Mouse (Mus musculus) lung, postnatal 0 days (tissue): ENCODE results near the gene Tbx19. TPM values are rescaled to one million over a fixed set of nuclear protein-coding genes. Genes with fewer than 3 reads are reported as not detected.

Source experiments
- ATAC-seq: fragments of 200-750 bp; cut with Nextera tagmentation; 2 replicates; pipeline ENCODE4 v1.8.0; 2017; ENCODE audit warnings: moderate library complexity
- DNase-seq: peaks from one replicate; pipeline ENCODE4 v3.0.0-alpha.2; 2016; ENCODE audit warnings: low spot score
- H3K27ac ChIP-seq: fragments of 300-500 bp; sonication (generic); 2 replicates; pipeline ENCODE4 v1.5.1; 2014; ENCODE audit warnings: antibody characterized with exemption, mild to moderate bottlenecking, low read length, mixed read lengths
- H3K27me3 ChIP-seq: fragments of 300-500 bp; sonication (generic); replicated peaks from 2 replicates; pipeline ENCODE4 v1.6.1; 2014; ENCODE audit warnings: low read length, mixed read lengths; ENCODE audit not compliant: insufficient read depth
- H3K36me3 ChIP-seq: fragments of 300-500 bp; sonication (generic); 2 replicates; pipeline ENCODE4 v1.6.1; 2014; ENCODE audit warnings: low read length, mixed read lengths; ENCODE audit not compliant: insufficient read depth
- H3K4me1 ChIP-seq: fragments of 300-500 bp; sonication (generic); 2 replicates; pipeline ENCODE4 v1.6.1; 2014; ENCODE audit warnings: antibody characterized with exemption, low read depth, low read length, mixed read lengths; ENCODE audit not compliant: insufficient read depth
- H3K4me2 ChIP-seq: fragments of 300-500 bp; sonication (generic); replicated peaks from 2 replicates; pipeline ENCODE4 v1.6.1; 2014; ENCODE audit warnings: low read depth, mild to moderate bottlenecking, low read length, moderate library complexity, mixed read lengths
- H3K4me3 ChIP-seq: fragments of 300-500 bp; sonication (generic); 2 replicates; pipeline ENCODE4 v1.5.1; 2014; ENCODE audit warnings: low read depth, low read length
- H3K9ac ChIP-seq: fragments of 300-500 bp; sonication (generic); replicated peaks from 2 replicates; pipeline ENCODE4 v1.6.1; 2014; ENCODE audit warnings: low read depth, mild to moderate bottlenecking
- H3K9me3 ChIP-seq: fragments of 300-500 bp; sonication (generic); 2 replicates; pipeline ENCODE4 v1.6.1; 2016; ENCODE audit warnings: low read length, mixed read lengths
- CTCF ChIP-seq: IDR thresholded peaks from 2 replicates; pipeline ENCODE4 v1.5.1; 2016; ENCODE audit warnings: antibody characterized with exemption, mild to moderate bottlenecking
- EP300 ChIP-seq: IDR thresholded peaks from 2 replicates; pipeline ENCODE4 v1.6.1; 2016; ENCODE audit warnings: antibody characterized with exemption, mild to moderate bottlenecking, control low read depth
- WGBS: fragments of 180-500 bp; shearing (Covaris S2); extraction: QIAGEN DNeasy Blood & Tissue Kit; methylation state at CpG from one replicate; pipeline ENCODE4 v1.1.7; 2014; 5-methylcytosine and 5-hydroxymethylcytosine counted together
- polyA plus RNA-seq: library from polyadenylated mRNA; unstranded; fragments of >200 nt; fragmentation: Nextera tagmentation; extraction: Ambion mirVana; gene quantifications from 2 replicates; pipeline ENCODE4 v1.2.1, GENCODE M21; 2015

Tbx19 gene
- polyA plus RNA-seq, 1 experiment from 2014 or later: not detected

DNA sequence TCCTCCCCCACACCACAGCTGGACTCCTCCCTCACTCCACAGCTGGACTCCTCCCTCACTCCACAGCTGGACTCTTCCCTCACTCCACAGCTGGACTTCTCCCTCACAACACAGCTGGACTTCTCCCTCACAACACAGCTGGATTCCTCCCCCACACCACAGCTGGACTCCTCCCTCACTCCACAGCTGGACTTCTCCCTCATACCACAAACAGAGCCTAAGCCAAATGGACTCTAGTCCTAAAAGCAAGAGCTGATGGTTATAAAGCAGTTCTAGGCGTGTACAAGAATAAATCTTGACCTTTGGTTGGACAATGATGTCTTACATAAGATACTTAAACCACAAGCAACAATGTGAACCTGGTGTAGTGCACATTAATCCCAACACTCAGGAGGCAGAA is 38.4 kb upstream of the Tbx19 start:
- DNase-seq: peak; percentile 58
- no peak overlapping the region for H3K9ac ChIP-seq
- TF ChIP-seq CTCF (no peak), EP300 (no peak)
- no peaks in the 10 kb centered on the region for H3K36me3 ChIP-seq
- 0 out of 2 replicates have a peak, but pooled peaks cover 5% of the 10 kb centered on the region for H3K4me1 ChIP-seq
- no peaks in the 10 kb centered on the region for H3K27me3 ChIP-seq
- no peak overlapping the region for H3K4me3 ChIP-seq
- WGBS: 44% methylated on average over 1 of the region's 1 CpGs
- no peak for ATAC-seq
- H3K27ac ChIP-seq: peak overlapping the region; percentile 47; the same call in 1 of the 2 replicates
- H3K4me2 ChIP-seq: no peak overlapping the region
- no peaks in the 10 kb centered on the region for H3K9me3 ChIP-seq

DNA sequence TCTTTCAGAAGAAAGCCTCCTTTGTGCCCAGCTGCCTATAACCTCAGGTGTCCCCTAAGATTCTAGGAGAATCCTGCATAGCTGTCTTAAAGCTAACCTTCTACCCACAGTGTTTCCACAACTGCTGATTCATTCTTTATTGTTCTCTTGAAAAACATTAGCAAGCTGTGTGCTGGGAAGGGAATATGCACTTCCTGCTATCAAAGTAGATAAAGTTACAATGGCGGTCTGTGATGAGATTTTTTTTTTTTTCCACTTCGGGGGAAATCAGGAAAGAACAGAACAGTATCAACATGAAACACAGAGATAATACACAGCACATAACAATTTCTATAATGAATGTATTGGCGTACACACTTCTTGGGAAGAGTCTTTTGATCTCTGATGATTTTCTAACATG is 37.3 kb upstream of the Tbx19 start:
- H3K36me3 ChIP-seq: no peaks in the 10 kb centered on the region
- H3K4me1 ChIP-seq: 0 out of 2 replicates have a peak, but pooled peaks cover 5% of the 10 kb centered on the region
- H3K9ac ChIP-seq: no peak overlapping the region
- no peaks in the 10 kb centered on the region for H3K9me3 ChIP-seq
- no peak overlapping the region for H3K4me3 ChIP-seq
- no peak for TF ChIP-seq EP300
- no peak for TF ChIP-seq CTCF
- DNase-seq: no peak
- 30% methylated on average over 3 of the region's 3 CpGs for WGBS
- ATAC-seq: no peak
- no peak overlapping the region for H3K4me2 ChIP-seq
- no peak overlapping the region for H3K27ac ChIP-seq
- no peaks in the 10 kb centered on the region for H3K27me3 ChIP-seq

DNA sequence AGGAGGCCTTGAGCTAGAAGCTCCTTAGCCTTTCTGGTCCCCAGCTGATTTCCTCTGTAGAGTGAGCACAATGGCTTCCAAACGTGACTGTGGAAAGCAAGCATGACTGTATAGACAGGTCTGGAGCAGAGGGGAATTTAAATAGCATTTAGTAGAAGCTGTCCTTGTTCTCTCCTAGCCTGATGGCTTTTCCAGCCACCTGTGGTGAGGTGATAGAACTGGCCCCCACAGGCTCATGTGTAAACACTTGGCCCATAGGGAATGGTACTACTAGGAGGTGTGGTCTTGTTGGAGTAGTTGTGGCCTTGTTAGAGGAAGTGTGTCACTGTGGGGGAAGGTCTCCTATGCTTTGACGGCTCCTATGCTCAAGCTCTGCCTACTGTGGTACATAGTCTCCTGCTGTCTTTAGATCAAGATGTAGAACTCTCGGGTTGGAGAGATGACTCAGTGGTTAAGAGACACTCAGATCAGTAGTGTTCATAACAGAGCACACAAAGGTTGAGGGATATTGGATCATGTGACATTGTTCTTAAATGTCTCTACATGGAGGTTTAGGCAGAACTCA is 34.9 kb upstream of the Tbx19 start:
- Histone ChIP-seq H3K27ac (no peak overlapping the region), H3K4me1 (0 out of 2 replicates have a peak, but pooled peaks cover 5% of the 10 kb centered on the region), H3K4me2 (no peak overlapping the region), H3K9ac (no peak overlapping the region), H3K27me3 (no peaks in the 10 kb centered on the region), H3K9me3 (no peaks in the 10 kb centered on the region), H3K36me3 (peaks cover 3% of the 10 kb centered on the region; the same call in 1 of the 2 replicates), H3K4me3 (no peak overlapping the region)
- no peak for ATAC-seq
- DNase-seq: no peak
- TF ChIP-seq CTCF (no peak), EP300 (no peak)
- 43% methylated on average over 3 of the region's 3 CpGs for WGBS

DNA sequence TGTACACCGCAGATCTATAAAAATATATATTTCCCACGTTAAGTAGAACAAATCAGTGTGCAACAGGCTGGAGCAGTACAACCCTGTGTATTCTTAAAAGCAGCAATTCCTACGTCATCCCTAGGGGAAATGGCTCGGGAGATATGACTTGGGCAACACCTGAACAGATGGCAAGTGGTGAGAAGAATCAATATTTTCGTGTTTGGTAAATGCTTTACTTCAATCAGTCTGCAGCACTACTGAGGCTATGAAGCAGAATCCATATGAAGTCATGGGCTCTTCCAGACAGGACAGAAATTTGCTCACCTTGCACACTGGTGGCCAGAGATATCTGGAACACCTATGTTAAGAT is 34.1 kb upstream of the Tbx19 start:
- no peak for TF ChIP-seq EP300
- TF ChIP-seq CTCF: no peak
- Histone ChIP-seq H3K9me3 (no peaks in the 10 kb centered on the region), H3K4me2 (peak overlapping the region; percentile 70), H3K36me3 (peaks cover 4% of the 10 kb centered on the region; the same call in 1 of the 2 replicates), H3K4me1 (peaks cover 6% of the 10 kb centered on the region; the same call in 1 of the 2 replicates), H3K27me3 (no peaks in the 10 kb centered on the region), H3K9ac (peak overlapping the region; percentile 62; the same call in 1 of the 2 replicates), H3K4me3 (peak overlapping the region; percentile 68), H3K27ac (peak overlapping the region; percentile 85)
- ATAC-seq (no peak), DNase-seq (no peak)
- WGBS: 6% methylated on average over 5 of the region's 5 CpGs

DNA sequence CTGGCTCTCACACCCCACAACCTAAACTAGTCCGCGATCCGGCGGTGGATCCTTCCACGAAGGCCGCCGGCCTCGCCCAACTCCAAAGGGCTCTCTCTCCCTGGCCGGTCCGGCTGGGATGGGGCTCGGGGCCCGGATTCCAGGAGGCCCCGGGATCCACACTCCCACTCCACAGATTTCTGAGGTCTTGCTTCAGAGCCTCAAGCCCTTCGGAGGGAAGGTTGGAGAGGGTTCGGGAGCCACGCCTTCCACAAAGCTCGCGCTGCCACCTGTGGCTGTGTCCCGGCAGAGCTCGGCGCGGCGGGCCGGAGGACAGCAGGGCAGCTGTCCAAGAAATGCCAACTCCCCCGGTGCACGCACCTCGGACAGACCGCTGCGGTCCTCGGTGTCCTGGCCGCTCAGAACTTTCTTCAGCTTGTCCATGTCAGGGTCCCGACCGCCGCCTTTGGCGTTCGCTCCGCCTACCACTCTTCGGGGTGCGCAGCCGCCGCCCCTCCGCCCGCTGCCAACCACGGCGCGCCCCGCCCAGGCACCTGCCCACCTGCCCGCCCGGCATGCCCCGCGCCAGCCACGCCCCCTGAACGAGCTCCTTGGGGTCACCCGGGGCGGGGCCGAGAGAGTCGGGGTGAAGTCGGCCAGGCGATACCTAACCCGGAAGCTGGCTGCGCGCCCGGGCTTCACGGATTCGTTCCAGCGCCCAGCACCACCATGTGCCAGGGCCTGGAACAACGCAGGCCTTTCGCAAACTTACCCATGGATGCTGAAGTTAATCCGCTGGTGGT is 33.5 kb upstream of the Tbx19 start, which contains the start of gene Sft2d2:
Gene Sft2d2 (minus strand): TSS at position 559 of the 782 bp plus-strand sequence.
- TF ChIP-seq CTCF (peak; percentile 66), EP300 (no peak)
- Histone ChIP-seq H3K36me3 (peaks cover 4% of the 10 kb centered on the region; the same call in 1 of the 2 replicates), H3K4me1 (peaks cover 8% of the 10 kb centered on the region; the same call in 1 of the 2 replicates), H3K9me3 (no peaks in the 10 kb centered on the region), H3K27me3 (no peaks in the 10 kb centered on the region), H3K27ac (peak within 1 kb of the TSS; percentile 85), H3K4me3 (peak within 1 kb of the TSS; percentile 68), H3K9ac (peak within 1 kb of the TSS; percentile 62), H3K4me2 (peak within 1 kb of the TSS; percentile 70)
- ATAC-seq (peak; percentile 95), DNase-seq (peak; percentile 96)
- under 1% methylated on average over 62 of the region's 69 CpGs for WGBS

DNA sequence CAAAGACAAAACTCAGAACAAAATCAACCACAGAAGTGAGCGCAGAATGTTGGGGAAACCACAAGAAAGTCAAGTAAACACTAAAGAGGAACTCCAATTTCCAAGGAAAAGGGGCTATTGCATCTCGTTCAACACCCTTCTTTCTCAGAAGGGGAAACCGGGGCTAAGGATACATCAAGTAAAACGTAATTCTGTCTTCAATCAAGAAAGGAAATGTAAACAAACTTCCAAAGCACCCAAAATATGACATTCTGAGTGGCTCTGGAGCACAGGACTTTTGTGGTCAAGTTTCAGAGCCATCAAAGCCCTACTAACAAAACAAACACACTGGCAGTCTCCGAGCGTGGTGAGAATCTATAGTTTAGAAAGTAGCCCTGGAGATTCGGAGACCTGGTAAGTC is 32.9 kb upstream of the Tbx19 start:
- WGBS: 7% methylated on average over 7 of the region's 7 CpGs
- peak overlapping the region; percentile 68 for H3K4me3 ChIP-seq
- no peaks in the 10 kb centered on the region for H3K27me3 ChIP-seq
- H3K9me3 ChIP-seq: no peaks in the 10 kb centered on the region
- H3K36me3 ChIP-seq: peaks cover 4% of the 10 kb centered on the region; the same call in 1 of the 2 replicates
- TF ChIP-seq CTCF (no peak), EP300 (no peak)
- peak overlapping the region; percentile 70 for H3K4me2 ChIP-seq
- ATAC-seq (no peak), DNase-seq (no peak)
- H3K9ac ChIP-seq: peak overlapping the region; percentile 62
- peaks cover 8% of the 10 kb centered on the region; the same call in 1 of the 2 replicates for H3K4me1 ChIP-seq
- peak overlapping the region; percentile 85 for H3K27ac ChIP-seq
